Mouse (Mus musculus) spleen, postnatal 4 days (tissue): ENCODE data around the gene Pkdrej.
"Not testable (repeated sequence)": the region's sequence is repeated elsewhere in the genome, so short reads cannot be mapped to it uniquely, and the experiment has no call there.

Experiments
- DNase-seq, 2 experiments: peaks; one replicate each; pipeline ENCODE4 v3.0.0; 2022; ENCODE audit warnings: low spot score in 2 of 2

Pkdrej gene

DNA sequence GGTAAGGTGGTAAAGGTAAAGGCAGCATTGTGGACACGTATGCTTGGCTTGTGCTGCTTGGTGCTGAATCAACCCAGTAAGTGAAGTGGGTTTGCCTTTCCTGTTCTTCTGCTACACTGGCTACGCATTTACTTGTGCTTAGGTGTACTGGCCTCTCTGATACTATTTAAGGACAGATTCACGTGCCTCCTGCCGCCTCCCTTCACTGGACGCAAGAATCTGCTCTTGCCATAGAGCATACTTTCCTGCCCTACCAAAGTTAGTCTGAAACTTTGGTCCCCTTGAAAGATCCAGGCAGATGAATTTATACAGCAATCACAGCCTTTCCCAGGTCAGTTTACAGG is 11.1 kb downstream of the Pkdrej start:
- no peak for DNase-seq

- no peak for DNase-seq
Measured at GRCm38 (mm10) chr15:85809091-85809490, 12.4 kb downstream of the Pkdrej start.

DNA sequence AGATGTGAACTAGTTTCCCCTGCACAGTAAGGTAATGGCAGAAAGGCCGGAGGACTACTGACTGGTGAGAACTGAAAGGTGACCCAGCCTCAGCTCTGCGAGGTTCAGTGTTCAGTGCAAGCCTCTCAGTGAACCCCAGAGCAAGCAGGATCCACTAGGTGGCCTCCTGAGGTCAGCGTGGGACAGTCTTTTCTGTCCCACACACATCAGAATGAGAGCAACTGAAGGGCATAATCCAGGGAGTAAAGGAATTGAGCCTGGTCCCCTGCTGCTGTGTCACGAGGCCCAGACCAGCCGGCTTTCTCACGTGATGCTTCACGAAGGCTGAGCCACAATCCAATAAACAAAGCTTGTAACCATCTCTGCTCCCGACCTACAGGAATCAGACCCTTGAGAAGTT is 13.1 kb downstream of the Pkdrej start:
- DNase-seq: no peak

GRCm38 (mm10) chr15:85808031-85808430 is 13.5 kb downstream of the Pkdrej start:
- no peak for DNase-seq

- no peak for DNase-seq
Measured at GRCm38 (mm10) chr15:85807404-85807803, 14.1 kb downstream of the Pkdrej start.

DNA sequence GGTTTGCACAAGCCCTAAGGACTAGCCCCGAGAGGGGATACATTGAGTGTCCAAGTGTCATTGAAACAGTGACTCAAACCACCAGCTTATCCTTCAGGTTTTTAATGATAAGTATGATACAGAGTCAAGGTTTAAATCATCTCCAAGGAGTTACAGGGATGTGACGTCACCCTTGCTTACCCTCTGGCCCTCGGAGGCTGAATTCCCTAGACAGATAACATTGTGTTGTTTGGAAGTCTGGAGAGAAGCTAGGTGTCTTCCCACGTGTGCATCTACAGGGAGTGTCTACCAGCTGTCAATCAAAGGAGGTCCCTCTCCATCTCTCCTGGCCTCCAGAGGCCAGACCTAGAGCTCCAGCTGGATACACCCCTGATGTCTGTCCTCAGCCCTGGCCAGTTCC is 14.6 kb downstream of the Pkdrej start:
- no peak for DNase-seq

DNA sequence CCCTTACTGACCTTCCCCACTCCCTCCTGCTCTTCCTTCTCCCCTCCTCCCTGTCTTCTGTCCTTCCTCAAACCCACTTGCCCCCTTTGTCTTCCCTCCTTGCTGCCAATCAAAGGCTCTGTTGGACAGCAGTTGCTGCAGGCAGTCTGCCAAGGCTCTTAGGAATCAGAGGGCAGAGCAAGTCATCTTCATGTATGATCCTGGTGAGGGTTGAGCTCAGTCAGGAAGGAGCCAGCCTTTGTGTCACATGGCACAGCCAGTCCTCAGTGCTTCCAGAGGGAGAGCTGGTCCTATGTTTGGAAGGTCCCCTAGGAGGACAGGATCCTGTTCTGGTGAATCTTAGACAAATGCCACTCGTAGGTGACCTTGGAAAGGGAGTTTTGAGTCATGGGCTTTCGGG is 18.6 kb downstream of the Pkdrej start:
- DNase-seq: no peak

GRCm38 (mm10) chr15:85798676-85799075 is 22.9 kb downstream of the Pkdrej start:
- DNase-seq: no peak

DNA sequence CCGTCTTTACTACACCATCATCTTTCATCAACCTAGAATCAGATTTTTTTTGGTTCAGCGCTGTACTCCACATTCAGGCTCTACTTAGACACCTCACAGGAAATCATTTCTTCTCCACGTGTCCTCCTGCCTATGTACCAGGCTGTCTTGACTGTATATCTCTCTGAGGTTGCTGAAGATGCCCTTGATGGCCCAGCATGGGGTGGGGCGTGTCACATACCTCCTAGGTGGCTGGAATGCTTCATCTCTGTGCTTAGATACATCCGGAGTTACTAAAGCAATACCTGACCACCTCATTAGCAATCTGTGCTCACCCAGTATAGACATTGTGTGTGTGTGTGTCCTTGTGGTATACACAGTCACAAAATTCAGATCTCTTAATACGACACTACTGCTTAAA is 26.0 kb downstream of the Pkdrej start:
- no peak for DNase-seq

DNA sequence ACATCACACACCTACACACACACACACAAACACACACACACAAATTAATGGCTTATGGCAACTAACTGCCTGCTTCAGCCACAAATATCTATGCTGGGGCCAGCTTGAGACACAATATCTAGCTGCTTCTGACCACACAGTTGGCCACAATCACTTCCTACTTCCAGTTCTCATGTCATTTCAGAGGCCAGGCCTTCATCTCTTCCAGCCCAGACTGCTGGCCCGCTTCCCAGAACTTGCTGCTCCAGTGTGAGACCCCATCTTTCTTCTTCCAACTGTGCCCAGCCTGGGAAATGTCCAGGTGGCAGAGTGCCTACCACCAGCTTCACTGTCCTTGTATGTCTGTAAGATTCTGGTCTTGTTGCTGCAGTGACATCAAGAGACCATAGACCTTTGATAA is 28.7 kb downstream of the Pkdrej start:
- DNase-seq: no peak

DNA sequence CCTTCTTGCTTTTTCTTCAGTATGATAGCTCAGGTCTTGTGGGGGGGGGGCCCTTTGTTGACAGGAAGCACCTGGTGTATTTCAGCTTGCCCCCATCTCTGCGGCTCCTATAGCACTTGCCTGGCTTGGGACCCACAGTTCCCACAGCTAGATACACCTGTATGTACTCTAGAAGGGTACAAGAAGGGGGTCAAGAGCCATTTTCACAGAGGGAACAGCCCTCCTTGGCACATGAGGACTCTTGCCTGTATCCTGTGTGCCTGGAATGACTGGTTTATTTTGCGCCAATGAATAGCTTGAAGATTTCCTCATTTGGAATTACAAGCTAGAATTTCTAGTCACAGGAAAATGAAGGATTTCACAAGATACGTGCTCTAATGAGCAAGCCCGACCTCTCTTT is 30.1 kb downstream of the Pkdrej start:
- DNase-seq: no peak

DNA sequence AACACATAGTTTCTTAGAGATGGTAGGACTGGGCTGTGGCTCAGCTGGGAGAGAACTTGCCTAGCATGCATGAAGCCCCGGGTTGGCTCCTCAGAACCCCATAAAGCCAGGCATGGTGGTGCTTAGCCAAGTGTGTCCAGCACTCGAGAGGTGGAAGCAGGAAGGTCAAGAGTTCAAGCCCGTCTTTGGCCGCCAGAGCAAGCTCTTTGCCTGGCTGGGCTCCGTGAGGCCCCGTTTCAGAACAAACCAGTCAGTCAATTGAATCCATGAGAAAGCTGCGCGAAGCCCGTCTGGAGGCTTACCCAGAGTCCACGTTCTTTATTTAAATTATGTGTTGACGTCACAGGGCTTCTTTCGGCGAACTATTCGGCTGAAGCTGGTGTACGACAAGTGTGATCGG is 32.9 kb downstream of the Pkdrej start:
- DNase-seq: no peak

- no peak for DNase-seq
Measured at GRCm38 (mm10) chr15:85788051-85788450, 33.5 kb downstream of the Pkdrej start.

GRCm38 (mm10) chr15:85787482-85787881 is 34.1 kb downstream of the Pkdrej start:
- DNase-seq: no peak

DNA sequence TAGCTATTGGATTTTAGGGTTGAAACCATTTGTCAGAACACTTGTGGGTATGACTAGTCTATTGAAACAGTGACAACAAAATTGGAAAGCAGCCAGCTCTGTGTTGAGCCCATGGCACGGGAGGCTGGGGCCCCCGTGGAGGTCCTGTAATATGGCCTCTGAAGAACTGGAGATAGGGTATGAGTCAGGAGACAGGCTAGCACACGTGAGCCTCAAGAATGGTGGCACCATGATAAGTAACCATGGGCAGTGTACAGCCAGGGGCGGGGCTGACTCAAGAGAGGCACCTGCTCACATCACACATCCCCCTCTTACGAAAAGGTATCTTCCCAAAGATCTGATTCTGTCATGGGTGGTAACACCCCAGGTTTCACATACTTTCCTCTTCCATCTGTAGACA is 34.8 kb downstream of the Pkdrej start:
- no peak for DNase-seq

- DNase-seq: no peak
Measured at GRCm38 (mm10) chr15:85784341-85784740, 37.2 kb downstream of the Pkdrej start.

DNA sequence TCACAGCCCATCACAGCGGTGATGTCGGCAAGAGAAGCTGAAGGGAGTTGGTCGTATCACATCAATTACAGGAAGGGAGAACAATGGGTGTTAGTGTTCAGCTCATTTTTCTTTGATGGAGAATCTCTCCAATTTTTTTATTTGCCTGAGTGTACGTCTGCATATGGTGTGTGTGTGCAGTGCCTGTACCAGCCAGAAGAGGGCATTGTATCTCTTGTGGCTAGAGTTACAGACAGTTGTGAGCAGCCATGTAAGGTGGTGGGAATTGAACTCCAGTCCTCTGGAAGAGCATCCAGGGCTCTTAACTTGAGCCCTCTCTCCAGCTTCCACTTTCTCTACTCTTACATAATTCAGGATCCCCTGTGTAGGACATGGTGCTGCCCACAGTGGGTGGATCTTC is 38.4 kb downstream of the Pkdrej start:
- DNase-seq: no peak

GRCm38 (mm10) chr15:85778891-85779290 is 42.6 kb downstream of the Pkdrej start:
- DNase-seq: not testable (repeated sequence)

- DNase-seq: no peak
Measured at GRCm38 (mm10) chr15:85776771-85777170, 44.8 kb downstream of the Pkdrej start.

GRCm38 (mm10) chr15:85776241-85776640 is 45.3 kb downstream of the Pkdrej start:
- no peak for DNase-seq

DNA sequence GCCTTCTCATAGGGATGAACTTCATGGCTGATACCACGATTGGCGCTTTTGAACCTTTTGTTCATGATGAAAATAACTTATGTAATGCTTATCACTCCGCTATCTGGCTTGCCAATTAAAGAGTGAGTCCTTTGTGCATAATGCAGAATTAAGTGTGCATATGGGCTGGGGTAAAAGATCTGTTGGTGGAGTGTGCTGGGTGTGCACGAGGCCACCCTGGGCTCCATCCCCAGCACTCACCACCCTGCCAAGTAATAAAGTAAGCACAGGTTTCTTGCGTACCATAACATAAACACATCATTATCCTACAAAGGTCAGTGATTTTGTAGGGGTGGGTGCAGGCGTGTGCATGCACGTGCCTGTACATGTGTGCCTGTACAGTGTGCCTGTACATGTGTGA is 46.5 kb downstream of the Pkdrej start:
- no peak for DNase-seq

GRCm38 (mm10) chr15:85774419-85774818 is 47.1 kb downstream of the Pkdrej start:
- DNase-seq: no peak

- no peak for DNase-seq
Measured at GRCm38 (mm10) chr15:85772146-85772740, 49.3 kb downstream of the Pkdrej start.

DNA sequence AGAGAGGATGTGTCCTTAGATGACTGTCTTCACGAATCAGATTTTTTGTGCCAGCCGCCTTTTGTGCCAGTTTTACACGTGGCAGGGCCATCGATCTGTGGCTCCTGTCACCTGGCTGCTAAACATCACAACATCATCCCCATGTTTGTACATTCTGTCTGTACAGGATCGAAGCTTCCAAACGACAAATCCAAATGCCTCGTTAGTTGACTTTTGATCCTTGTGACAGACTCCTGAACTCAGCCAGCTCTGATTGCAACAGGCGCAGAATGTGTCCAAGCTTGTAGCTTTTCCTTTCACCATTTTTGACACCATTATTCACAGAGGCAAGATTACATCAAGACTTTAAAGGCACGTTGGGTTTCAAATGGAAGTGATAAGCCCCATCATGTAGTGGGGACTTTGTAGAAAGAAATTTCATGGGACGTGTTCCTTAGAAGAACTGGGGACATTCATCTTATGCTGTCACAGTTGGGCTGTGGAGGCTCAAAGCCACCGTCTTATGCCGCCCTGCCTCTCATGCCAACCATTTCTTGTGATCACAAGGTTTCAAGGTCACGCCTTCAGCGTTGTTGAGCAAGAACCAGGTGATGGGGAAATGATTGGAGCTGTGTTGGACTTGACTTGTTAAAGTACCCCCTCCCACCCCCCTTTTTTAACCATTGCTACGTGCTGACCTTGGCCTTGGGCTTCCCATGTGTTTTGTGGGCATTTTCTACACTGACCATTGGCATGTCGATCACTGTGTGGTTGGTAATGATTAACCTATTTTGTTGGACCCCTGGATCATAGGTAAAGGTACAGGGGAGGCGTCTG is 50.0 kb downstream of the Pkdrej start:
- no peak for DNase-seq
